Mouse (Mus musculus) intestine, embryonic 14.5 days (tissue): ENCODE results near the gene Zranb3. TPM values are rescaled to one million over a fixed set of nuclear protein-coding genes. Genes with fewer than 3 reads are reported as not detected.
A peak's percentile ranks its signal among the peaks of the same experiment; 100 is the strongest.

Experiments used
- ATAC-seq: fragments of 200-750 bp; cut with Nextera tagmentation; replicated peaks from 2 replicates; pipeline ENCODE4 v1.8.0; 2017; ENCODE audit warnings: low read depth, moderate number of reproducible peaks, moderate TSS enrichment, moderate library complexity; ENCODE audit not compliant: low FRiP score, low TSS enrichment
- DNase-seq: peaks from one replicate; pipeline ENCODE4 v3.0.0-alpha.2; 2018; ENCODE audit warnings: low spot score
- H3K27ac ChIP-seq: fragments of 300-500 bp; sonication (generic); 2 replicates; pipeline ENCODE4 v1.5.1; 2014; ENCODE audit warnings: low read depth, mild to moderate bottlenecking, control low read depth
- H3K27me3 ChIP-seq: fragments of 300-500 bp; sonication (generic); replicated peaks from 2 replicates; pipeline ENCODE4 v1.6.1; 2014; ENCODE audit warnings: low read length, control low read depth; ENCODE audit not compliant: control insufficient read depth, insufficient read depth
- H3K36me3 ChIP-seq: fragments of 300-500 bp; sonication (generic); 2 replicates; pipeline ENCODE4 v1.6.1; 2014; ENCODE audit warnings: low read length, control low read depth; ENCODE audit not compliant: control insufficient read depth, insufficient read depth
- H3K4me1 ChIP-seq: fragments of 300-500 bp; sonication (generic); replicated peaks from 2 replicates; pipeline ENCODE4 v1.6.1; 2014; ENCODE audit warnings: low read length, control low read depth, mixed read lengths; ENCODE audit not compliant: control insufficient read depth, insufficient read depth
- H3K4me2 ChIP-seq: fragments of 300-500 bp; sonication (generic); 2 replicates; pipeline ENCODE4 v1.6.1; 2014; ENCODE audit warnings: low read length
- H3K4me3 ChIP-seq: fragments of 300-500 bp; sonication (generic); 2 replicates; pipeline ENCODE4 v1.5.1; 2014; ENCODE audit warnings: low read depth, low read length, control low read depth, mixed read lengths
- H3K9ac ChIP-seq: fragments of 300-500 bp; sonication (generic); 2 replicates; pipeline ENCODE4 v1.6.1; 2014; ENCODE audit warnings: mild to moderate bottlenecking, low read length
- H3K9me3 ChIP-seq: fragments of 300-500 bp; sonication (generic); 2 replicates; pipeline ENCODE4 v1.6.1; 2016; ENCODE audit warnings: low read length, control low read depth; ENCODE audit not compliant: control insufficient read depth
- WGBS: fragments of 180-500 bp; shearing (Covaris S2); extraction: QIAGEN DNeasy Blood & Tissue Kit; methylation state at CpG from one replicate; pipeline ENCODE4 v1.1.7; 2014; 5-methylcytosine and 5-hydroxymethylcytosine counted together
- polyA plus RNA-seq: library from polyadenylated mRNA; unstranded; fragments of >200 nt; fragmentation: Nextera tagmentation; extraction: Ambion mirVana; gene quantifications from 2 replicates; pipeline ENCODE4 v1.2.1, GENCODE M21; 2014

Zranb3 gene
- polyA plus RNA-seq, 1 experiment from 2014 or later = 8.4 TPM

DNA sequence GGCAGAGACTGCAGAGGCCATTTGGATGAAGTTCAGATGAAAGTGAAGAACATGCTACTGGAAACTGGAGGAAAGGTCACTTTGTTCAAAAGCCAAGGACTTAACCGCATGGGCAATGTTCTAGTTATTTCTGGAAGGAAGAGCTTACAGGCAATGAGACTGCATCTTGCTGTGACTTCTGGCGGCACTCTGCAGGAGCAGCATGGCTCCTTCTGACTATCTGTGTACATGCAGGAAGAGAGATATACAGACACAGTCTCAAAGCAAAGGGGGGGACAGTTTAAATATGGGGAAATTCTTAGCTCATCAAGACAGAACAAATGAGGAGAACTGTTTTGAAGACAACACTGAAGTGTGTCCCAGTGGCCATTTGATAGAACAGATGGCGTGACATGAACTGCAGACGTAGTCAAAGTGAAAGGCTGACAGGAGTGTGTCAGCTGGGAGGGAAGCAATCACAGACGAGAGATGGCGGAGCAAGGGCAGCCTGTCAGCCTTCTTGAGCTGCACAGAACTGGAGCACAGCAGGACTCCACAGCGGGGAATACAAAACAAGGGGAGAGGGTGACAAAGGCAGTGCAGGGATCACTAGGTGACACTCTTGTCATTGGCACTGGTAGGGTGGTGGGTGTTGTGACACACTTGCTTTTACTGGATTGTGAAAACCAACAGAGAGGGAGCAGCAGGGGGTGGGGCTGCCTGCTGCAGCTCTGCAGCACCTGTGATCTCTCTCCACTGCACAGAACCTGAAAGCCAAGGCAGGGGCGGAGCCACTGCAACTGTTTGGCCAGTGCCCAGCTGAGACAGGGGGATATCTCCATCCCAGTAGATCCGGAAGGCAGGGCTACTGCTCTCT is 112.7 kb downstream of the Zranb3 start:
- WGBS = 67% methylated on average over 9 of the region's 9 CpGs
- no peak overlapping the region for H3K4me2 ChIP-seq
- H3K4me3 ChIP-seq = no peak overlapping the region
- DNase-seq = no peak
- no peaks in the 10 kb centered on the region for H3K36me3 ChIP-seq
- peak; percentile 50; the same call in 1 of the 2 replicates for ATAC-seq
- no peak overlapping the region for H3K27ac ChIP-seq
- no peak overlapping the region for H3K9ac ChIP-seq
- H3K4me1 ChIP-seq = no peaks in the 10 kb centered on the region
- no peaks in the 10 kb centered on the region for H3K9me3 ChIP-seq
- H3K27me3 ChIP-seq = no peaks in the 10 kb centered on the region

DNA sequence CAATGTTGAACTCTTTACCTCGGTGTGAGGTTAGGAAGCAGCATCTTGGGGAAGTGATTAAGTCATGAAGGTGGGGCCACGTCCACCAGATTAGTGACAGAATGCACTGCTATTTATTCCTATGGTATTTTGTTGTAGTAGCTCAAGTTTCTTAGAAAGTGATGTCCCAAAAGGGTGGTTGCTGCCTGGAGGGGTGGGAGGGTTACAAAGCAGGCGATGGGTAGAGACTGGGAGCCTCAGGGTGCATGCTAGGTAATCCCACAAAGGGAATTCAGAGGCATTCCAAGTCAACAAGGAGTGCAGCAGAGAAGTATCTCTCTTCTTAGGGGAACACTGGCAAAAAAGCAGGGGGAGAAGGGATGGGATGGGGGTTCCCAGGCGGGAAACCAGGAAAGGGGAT is 113.5 kb downstream of the Zranb3 start:
- ATAC-seq (no peak), DNase-seq (no peak)
- no peaks in the 10 kb centered on the region for H3K9me3 ChIP-seq
- H3K9ac ChIP-seq = no peak overlapping the region
- no peak overlapping the region for H3K4me3 ChIP-seq
- no peaks in the 10 kb centered on the region for H3K27me3 ChIP-seq
- H3K4me2 ChIP-seq = no peak overlapping the region
- 78% methylated on average over 4 of the region's 4 CpGs for WGBS
- no peaks in the 10 kb centered on the region for H3K36me3 ChIP-seq
- H3K27ac ChIP-seq = no peak overlapping the region
- H3K4me1 ChIP-seq = no peaks in the 10 kb centered on the region

DNA sequence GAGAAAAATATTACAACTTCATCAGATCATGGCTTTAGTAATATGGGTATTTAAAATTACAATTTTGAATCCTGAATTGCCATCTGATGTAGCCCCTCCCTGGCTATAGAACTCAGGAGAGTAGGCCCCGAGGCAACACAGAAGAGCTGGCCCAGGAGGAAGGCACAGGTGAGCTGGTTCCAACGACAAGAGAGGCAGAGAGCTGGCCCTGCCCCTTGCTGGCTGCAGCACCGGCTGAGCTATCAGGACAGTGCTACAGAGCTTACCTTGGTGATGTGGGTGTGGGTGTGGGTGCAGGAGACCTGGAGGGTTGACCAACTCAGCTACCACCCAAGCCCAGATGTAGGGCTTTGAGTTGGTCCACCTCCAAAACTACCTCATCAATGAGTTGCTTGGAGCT is 114.6 kb downstream of the Zranb3 start:
- no peak for ATAC-seq
- no peaks in the 10 kb centered on the region for H3K27me3 ChIP-seq
- WGBS = 77% methylated on average over 3 of the region's 3 CpGs

DNA sequence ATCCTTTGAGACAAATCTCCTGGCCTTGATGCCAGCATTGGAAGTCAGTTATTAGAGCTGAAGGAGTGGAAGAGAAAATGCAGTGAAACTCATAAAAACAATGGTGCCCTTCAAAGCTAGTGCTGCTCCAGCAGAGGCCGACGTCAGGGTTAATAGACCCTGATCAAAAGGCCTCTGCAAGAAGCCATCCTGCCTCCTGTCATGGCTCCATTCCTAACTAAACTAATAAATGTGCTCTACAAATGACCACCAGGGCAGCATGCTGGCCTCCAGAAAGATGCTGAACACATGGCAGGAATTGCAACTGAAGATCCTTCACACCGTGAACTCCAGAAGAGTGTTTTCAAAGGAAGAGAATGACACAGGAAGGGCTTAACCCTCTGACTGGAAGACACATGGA is 117.5 kb downstream of the Zranb3 start:
- Histone ChIP-seq H3K27ac (peak overlapping the region; percentile 3; the same call in 1 of the 2 replicates), H3K27me3 (no peaks in the 10 kb centered on the region), H3K4me3 (no peak overlapping the region), H3K4me2 (no peak overlapping the region), H3K4me1 (no peaks in the 10 kb centered on the region), H3K9ac (no peak overlapping the region), H3K36me3 (no peaks in the 10 kb centered on the region), H3K9me3 (no peaks in the 10 kb centered on the region)
- 23% methylated on average over 3 of the region's 3 CpGs for WGBS
- no peak for ATAC-seq
- no peak for DNase-seq

More for the DNA sequence above, 114.6 kb downstream of the Zranb3 start:
- H3K36me3 ChIP-seq = no peaks in the 10 kb centered on the region
- H3K4me2 ChIP-seq = no peak overlapping the region
- H3K27ac ChIP-seq = no peak overlapping the region
- no peak overlapping the region for H3K9ac ChIP-seq
- no peak overlapping the region for H3K4me3 ChIP-seq
- H3K9me3 ChIP-seq = no peaks in the 10 kb centered on the region
- no peak for DNase-seq
- H3K4me1 ChIP-seq = no peaks in the 10 kb centered on the region

DNA sequence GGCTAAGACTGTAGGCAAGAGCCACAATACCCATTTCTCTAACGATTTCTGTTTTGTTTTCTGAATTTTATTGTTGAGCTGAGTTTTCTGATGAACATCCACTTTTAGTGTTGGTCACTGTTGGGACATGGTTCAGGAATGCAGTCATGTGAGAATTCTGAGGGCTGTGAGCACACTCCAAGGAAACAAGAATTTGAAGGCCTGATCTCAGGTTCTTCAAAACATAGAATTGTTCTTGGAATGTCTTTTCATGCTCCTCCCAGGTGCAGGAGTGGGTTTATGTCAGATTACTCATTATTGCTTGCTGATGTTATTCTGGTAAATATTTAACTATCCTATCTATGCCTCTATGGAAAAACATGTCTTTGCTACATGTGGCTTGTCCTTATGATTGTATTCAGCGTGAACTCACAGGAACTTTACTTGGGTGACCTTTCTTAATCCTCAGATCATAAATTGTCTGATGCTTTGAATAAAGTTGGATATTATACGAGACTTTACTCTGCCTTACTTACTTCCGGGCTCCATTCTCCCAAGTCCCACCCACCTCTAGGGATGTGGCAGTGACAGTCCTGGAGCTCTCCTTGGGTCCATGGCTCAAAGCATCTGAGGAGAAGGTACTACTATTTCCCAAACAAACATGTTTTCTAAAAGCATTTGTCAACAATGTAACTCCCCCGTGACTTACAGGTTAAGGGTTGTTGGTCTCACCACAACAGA is 119.4 kb downstream of the Zranb3 start:
- Histone ChIP-seq H3K4me3 (no peak overlapping the region), H3K4me1 (no peaks in the 10 kb centered on the region), H3K27me3 (no peaks in the 10 kb centered on the region), H3K9me3 (no peaks in the 10 kb centered on the region), H3K27ac (no peak overlapping the region), H3K36me3 (no peaks in the 10 kb centered on the region), H3K9ac (no peak overlapping the region), H3K4me2 (no peak overlapping the region)
- 76% methylated on average over 5 of the region's 5 CpGs for WGBS
- peak; percentile 56; the same call in 1 of the 2 replicates for ATAC-seq
- no peak for DNase-seq

DNA sequence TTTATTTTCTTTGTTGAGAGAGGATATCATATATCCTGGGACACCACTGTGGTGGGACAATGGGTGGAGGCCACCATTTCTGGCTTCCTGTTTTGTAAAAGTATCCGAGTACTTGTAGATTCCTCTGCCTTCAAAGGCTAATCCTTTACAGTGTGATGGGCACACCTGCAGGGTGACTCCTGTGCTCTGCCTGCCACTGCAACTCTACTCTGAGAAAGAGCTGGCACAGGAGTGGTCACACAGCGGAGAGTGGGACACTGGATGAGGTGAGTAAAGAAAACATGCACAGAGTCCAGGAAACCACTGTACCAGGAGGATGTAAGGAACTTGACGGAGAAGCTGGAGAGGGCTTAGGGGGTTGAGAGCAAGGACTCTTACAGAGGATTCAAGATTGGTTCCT is 120.6 kb downstream of the Zranb3 start:
- H3K36me3 ChIP-seq = no peaks in the 10 kb centered on the region
- ATAC-seq (no peak), DNase-seq (no peak)
- no peaks in the 10 kb centered on the region for H3K27me3 ChIP-seq
- no peak overlapping the region for H3K9ac ChIP-seq
- H3K9me3 ChIP-seq = no peaks in the 10 kb centered on the region
- H3K4me1 ChIP-seq = no peaks in the 10 kb centered on the region
- H3K27ac ChIP-seq = no peak overlapping the region
- no peak overlapping the region for H3K4me3 ChIP-seq
- WGBS = 85% methylated on average over 3 of the region's 3 CpGs
- no peak overlapping the region for H3K4me2 ChIP-seq

DNA sequence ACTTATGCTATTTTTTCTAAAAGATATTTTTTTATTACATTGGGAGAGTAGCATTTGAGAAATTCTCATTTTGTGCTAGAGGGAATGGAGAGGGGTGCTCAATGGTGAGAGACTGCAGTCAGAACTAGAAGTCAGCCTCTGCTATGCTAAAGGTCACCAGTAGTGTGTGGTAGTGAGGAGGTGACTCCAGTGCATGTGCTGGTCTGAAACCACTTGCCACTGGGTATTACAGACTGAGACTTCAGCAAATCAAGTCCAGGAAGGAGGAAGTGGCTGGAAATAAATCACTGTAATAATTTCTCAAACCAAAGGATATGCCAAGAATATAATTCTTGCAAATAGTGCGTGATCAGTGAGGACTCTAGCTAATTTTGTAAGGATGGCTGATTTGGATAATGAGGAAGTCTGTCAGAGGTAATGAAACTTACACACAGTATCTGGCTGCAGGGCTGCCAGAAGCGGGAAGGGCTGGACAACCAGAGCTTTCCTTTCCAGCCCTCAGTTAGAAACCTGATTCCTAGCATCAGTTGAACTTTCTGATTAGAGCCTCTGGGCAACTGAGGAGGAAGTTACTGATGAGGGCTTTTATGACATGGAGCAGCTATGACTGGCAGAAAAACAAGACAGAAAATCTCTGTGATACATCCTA is 121.8 kb downstream of the Zranb3 start:
- H3K9me3 ChIP-seq = no peaks in the 10 kb centered on the region
- H3K36me3 ChIP-seq = no peaks in the 10 kb centered on the region
- whole genome bisulfite sequencing = 71% methylated on average over 2 of the region's 2 CpGs
- ATAC-seq (no peak), DNase-seq (no peak)
- no peaks in the 10 kb centered on the region for H3K27me3 ChIP-seq
- no peaks in the 10 kb centered on the region for H3K4me1 ChIP-seq
- H3K4me3 ChIP-seq = no peak overlapping the region
- no peak overlapping the region for H3K4me2 ChIP-seq
- no peak overlapping the region for H3K27ac ChIP-seq
- H3K9ac ChIP-seq = no peak overlapping the region

DNA sequence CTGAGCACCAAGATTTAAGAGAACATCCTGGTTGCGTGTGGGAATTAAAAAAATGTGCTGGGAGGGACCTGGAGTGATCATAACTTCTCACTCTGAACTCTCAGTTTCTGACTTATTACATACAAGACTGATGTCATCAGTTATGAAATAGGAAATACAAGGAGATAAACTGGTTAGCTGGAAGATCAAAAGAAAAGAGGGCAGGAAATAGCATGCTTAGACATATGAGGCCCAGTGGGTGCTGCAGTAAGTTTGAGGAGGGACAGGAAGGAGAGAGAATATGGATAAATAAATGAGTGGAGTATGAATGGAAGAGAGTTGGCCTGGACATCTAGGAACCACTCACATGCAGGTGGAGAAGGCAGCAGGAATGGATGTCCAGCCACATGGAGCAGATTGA is 124.7 kb downstream of the Zranb3 start:
- ATAC-seq (no peak), DNase-seq (no peak)
- Histone ChIP-seq H3K36me3 (no peaks in the 10 kb centered on the region), H3K27me3 (no peaks in the 10 kb centered on the region), H3K9me3 (no peaks in the 10 kb centered on the region), H3K9ac (no peak overlapping the region), H3K4me3 (no peak overlapping the region), H3K4me2 (no peak overlapping the region), H3K4me1 (no peaks in the 10 kb centered on the region), H3K27ac (no peak overlapping the region)
- WGBS = 77% methylated on average over 1 of the region's 1 CpGs
